Mouse (Mus musculus) gastrocnemius, adult 8-10 months (tissue): ENCODE measurements at regions not wholly inside any gene's neighbourhood (a gene's known extent, or its start where the extent isn't known, plus 50 kb on each side); places are given as distances from the start of the nearest gene placed in this dataset.

Experiments
- DNase-seq, 2 experiments: peaks; one replicate each; pipeline ENCODE4 v3.0.0; 2022; ENCODE audit warnings: low spot score in 2 of 2

DNA sequence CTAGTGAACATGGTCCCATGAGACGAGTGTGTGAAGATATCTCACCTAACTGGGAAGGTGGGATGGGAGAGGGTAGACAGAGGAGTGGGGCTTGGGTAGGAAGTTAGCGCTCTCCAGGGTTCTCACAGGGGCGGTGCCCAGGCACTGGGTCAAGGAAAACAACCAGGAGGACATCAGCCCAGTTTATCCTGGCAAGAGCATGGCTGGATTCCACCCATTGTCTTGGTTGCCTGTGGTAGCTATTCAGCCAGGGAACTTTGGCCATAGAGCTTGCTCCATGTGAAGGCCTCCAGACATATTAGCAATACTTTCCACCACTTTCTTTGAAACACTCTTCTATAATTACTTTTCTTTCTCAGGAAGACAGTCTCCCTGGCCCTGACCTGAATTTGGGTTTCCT, 131.4 kb downstream of the 1700020N01Rik start:
- DNase-seq: no peak

DNA sequence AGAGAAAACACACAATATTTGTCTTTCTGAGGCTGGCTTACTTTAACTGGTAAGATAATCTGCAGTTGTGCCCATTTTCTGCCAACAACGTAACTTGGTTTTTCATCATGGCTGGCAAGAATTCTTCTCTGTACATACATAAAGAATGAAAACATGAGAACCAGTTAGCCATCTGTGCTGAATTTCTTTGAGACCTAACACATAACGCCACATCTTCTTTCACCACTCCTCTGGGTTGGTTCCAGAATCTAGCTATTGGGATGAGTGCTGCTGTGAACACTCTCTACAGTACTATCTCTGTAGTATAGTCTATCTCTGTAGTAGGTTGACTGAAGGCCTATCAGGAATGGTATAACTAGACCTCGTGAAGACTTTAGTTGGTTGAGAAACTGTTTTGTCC, 132.1 kb downstream of the 1700020N01Rik start:
- no peak for DNase-seq

DNA sequence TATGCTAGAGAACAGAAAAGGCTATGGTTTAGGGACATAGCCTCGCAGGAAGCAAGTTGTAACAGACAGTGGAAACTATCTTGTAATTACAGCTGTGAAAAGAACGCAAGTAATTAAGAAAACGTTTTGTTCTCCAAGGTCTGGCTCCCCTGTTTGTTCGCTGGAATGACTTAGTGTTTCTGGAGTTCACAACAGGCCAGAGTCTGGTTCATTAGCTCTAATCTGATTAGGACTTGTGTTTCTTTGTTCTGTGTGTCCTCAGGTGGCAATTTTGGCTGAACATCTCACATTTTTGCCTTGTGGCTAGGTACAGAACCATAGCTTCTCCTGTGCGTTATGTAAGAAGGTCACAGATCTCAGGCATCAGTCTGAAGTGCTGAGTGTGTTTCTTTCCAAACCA, 141.7 kb upstream of the Sgk1 start:
- no peak for DNase-seq

DNA sequence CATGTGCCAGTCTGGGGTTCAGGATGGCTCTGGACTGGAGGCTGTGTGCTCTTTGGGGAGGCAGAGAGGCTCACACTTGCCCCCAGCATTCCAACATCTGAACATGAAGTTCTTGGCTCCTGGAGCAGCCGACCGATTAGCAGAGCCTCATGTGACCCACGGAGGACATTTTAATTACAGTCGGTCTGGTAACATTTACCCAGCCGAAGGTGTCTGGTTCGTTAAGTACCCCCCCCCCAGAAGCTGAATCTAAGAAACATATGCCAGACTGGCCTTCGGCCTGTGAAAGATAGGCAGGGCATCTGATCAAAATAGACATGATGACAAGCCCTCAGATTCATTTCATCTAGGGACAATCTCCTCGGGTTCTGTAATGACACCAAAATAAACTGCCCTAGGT, 140.4 kb upstream of the Sgk1 start:
- peak; percentile 50 to 69 for DNase-seq

DNA sequence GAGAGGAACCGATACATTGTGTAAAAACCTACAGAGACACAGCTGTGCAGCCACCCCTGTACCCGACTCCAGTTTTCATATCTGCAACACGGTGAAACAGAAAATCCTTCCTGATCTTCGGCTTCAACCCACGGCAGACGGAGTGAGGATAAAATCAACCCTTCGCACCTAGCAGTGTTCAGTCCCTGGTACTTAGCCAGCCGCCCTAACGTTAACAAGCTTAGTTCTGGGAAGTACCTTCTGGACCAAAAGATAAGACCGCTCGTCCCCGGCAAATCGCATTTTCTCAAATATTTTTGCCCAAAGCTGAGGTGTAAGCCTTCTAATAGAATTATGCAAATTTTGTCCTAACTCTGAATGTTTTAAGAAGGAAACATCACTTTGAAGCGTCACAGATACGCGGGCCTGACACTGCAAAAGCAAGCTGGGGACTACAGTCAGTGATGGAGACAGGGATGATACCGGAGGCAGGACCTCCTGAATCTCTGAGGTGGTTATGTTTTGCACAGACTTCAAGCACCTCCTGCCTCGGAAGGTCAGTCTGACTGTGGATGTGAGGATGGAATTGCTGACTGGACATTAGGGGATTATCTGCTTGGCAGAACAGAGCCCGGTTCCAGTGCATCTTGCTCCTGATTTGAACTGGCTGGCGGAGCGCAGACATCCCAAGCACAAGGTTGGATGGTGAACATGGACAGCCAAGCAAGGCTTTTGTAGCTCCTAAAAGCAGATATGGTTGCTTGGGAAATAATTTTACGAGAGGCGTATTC, 139.8 kb upstream of the Sgk1 start:
- peak; percentile 33 to 42 for DNase-seq

DNA sequence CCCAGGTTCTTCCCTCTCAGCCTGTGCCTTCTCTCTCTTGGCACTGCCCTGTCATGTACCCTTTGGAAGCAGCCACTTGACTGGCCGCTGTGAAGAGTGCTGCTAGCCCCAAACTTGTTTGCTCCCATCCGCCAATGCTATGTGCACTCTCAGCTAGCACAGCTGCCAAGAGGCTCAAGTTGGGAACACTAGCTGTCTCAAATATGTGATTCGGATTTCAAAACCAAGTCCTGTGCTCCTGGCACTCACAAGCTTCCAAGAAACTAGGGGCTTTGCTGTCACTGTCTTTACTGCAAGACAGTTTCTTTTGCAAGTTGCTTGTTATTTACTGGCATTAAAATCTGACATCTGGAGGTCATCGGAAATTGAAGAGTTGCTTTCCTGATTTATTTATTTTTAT, 138.6 kb upstream of the Sgk1 start:
- peak; percentile 76 to 82 for DNase-seq

DNA sequence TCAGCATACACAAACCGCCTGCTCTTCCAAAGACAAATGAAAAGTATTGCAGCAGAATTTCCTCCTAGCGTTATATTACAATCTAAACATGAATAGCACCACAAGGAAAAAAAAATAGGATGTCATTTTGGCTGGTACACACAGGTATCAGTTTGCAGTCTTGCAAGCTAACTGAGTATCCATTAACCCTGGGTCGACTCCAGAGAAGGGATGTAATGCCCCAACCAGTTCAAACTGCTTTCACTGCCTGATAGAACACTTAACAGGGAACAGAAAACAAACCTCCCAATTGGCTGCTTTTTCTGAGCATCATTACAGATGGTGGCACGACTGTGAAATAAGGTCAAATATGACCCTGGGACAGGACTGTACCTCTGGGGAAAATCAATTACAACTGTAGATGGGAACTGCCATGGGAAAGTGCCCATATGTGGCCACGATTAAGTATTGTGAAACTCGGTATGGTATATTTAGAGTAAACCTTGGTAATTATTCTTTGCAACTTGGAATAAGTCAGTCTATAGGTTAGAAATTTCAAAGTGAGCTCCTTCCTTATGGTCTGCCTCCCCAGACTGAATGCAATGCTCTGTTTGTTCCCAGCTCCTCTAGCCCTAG, 137.5 kb upstream of the Sgk1 start:
- peak; percentile 34 to 48 for DNase-seq

DNA sequence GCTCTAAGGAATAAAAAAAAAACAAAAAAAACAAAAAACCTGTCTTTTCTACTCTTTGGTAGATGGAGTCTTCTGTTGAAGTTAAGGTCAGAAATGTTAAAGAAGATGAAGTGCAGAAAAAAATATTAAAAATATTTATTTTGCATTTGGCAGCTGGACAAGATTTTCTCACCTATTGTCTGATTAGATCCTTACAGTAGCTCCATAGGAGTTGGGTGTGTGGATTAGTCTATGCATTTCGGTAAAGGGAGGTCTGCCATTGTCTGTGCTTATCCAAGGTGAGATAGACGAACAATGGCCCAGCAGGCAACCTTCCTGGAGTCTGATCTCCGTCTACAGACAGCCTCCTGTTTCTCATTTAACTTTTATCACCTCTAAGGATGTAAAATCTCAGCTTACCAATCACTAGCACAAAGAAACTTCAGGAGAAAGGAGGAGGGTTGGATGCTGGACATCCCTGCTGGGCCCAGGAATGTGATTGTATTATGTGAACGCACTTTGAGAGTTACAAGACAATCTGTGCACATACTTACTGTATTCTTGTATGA, 136.0 kb upstream of the Sgk1 start:
- no peak for DNase-seq

DNA sequence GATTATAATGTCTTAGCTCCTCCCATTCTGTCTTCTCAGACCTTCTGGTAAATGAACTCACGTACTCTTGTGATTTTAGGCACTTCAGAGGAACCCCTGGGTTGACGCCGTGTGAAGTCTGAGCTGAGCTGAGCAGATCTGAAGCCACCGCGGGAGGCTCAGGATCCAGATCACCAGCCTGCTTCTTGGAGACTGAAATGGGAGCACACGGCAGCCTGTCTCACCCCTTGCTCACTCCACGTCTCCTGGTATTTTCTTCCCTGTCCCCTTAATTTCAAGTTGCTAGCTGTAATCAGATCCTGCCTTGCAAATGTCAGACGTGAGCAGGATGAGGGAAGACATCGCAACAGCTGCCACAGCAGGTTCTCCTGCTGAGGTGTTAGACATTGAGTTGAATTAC, 135.3 kb upstream of the Sgk1 start:
- DNase-seq: peak; percentile 29 to 45

DNA sequence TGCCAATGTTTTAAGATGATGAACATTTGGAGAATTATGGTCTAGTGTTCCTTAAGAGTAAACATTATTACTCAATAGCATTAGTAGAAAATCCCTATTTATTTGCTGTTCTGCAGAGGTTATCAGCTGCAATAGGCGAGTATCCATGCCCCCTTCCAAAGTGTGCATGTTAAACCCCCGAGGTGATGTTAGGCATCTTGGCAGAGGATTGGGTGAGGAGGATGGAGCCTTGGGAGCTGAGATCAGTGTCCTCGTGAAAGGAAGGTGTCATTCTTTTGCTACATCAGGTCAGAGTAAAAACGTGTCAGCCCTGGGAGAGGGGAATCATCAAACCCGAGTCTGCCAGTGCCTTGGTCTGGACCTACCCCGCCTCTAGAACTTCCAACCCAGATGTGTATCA, 130.7 kb upstream of the Sgk1 start:
- no peak for DNase-seq

DNA sequence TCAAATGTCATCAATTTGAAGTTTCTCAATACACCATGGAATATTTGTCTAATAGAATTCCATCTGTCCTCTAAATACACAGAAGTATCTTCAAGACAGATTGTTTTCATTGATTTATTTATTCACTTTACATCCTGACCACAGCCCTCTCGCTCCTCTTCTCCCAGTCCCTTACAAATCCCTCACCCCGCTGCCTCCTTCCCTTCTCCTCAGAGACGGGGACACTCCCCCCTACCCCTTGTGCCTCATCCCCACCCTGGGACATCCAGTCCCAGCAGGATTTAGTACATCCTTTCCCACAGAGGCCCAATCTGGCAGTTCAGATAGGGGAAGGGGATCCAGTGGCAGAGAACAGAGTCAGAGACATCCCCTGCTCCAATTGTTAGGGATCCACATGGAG, 129.6 kb upstream of the Sgk1 start:
- DNase-seq: no peak

DNA sequence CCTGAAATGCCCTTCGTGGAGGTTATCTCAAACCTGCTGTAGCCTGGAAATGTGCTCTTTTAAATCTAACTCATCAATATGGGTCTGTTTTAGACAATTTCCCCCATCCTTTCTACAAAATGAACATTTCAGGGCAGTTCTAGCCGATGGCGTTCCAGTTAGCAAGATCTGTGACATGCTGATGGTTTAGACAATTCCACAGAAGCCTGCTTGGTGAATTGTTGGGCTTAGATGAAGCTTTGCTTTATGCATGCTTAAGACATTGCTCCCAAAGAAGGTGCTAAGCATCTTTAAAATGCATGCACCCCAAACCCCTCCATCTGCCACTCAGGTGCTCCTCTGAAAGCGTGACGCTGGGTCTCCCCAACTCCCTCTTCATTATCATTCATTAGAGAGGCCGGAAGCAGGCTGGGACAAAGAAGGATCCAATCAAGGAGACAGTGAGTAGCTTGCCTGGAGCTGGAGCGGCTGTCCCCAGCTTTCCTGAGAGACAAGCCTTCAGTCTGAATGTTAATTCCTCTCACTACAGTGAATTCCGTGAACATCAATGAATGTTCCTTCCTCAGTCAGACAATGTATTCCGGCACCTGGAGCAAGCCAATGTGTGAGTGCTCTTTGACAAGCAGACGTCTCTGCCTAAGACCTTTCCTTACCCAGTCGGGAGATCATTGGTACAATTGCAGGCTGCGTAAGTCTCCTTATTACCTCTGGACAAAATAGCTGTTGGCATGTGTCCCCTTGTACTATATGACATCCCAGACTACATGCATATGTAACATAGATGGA, 127.0 kb upstream of the Sgk1 start:
- no peak for DNase-seq

DNA sequence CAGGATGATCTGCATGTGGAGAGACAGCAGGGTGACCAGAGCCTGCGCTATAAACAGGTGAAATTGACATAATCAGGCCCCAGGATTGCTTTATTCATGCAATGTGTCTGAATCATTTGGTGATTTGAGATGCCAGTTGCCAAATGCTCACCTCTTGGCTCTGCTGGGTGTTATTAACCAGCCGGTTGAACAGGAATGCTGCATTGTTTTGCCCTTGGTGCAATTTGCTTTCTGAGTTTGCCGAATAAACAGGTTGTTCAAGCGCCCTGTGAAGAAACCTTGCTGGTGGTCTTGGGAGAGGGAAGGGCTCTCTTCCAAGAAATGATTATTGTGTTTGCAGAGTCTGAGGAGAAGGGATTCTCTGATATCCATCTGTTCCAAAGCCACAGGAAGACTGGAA, 126.3 kb upstream of the Sgk1 start:
- no peak for DNase-seq

DNA sequence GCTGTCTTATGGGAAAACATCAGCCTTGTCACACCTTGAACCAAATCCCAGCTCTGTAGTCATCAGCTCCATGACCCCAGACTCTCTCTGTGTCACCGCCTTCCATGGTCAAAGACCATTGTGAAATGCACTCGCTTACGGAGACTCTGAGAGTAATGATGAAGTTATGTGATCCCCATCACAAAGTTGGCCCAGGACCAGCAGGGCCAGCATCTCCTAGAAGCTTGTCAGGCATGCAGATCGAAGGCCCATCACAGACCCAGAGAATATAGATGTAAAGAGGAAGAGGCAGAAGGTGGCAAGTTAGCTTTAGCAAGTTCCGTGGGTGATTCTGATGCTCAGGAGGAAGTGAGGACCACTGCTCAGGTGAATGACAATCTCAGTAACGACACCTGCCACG, 125.2 kb upstream of the Sgk1 start:
- DNase-seq: no peak

DNA sequence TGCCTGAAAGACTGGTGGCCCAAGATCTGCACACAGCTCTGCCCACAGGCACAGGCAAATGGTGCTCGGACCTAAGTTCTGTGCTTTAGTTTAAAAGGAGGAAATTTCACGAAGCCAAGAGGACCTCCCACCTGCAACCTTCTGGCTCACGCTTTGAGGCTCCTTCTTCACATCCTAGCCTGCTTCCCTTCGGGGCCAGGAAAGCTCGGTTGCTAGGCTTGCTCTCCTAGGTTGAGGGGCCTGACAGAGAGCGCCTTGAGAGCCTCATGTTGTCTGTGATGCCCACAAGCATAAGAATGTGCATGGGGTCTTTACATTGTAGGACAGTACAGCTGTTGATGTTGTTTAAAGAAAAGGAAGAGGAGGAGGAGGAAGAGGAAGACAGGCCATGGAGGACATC, 123.9 kb upstream of the Sgk1 start:
- no peak for DNase-seq

DNA sequence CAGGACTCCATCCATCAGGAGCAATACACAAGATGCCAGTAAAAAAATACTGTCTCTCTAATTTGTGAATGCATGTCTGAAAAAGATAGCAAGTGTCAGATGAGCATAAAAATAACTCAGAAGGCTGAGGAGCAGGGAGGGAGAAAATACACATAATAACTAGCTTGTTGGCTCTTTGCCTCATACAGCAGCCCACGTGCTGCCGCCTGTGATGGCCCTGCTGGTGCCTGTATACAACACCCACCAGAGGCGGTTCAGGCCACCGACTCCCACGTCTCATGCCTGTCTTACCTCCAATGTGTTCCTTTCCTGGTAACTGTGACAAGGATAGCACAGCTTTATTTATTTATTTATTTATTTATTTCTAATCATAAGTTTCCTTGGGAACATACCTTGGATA, 119.5 kb upstream of the Sgk1 start:
- no peak for DNase-seq

DNA sequence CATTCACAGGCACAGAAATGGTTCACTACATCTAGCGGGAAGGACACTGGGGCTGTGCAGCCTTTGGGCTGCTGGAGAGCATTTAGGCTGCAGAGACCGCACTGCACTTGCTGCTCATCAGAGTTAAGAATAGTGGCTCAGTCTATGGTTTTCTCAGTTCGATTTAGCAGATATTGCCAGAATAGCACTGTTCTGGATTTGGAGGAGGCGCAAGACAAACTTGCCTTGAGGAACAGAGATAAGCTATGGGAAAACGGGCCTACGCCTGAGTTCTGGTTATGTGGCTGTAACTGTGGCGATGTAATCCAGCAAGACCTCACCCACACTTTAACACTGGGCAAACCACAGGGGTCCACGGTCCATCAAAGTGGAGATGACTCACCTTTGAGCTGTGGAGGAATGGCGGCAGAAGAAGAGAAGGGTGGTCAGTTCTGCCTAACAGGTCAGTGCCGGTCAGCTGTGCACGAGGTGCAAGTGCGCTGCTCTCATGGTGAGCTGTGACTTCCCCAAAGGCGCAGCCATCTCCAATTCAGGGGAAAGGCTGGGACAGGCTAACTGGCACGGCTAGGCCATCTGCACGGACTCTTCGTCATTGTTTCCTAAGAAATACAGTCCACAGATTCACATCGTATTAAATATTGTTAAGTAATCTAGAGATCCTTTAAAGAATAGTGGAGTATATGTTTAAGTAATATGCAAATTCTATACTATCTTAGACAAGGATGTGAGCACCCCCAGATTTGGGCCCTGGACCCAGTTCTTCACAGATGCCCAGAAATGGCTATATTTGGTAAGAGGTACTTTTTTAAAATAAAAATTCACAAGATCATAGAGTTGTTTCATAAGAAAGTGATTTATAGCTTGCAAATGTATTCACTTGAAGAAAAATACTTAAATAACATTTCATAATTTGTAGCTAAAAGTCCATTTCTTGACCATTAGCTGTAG, 118.7 kb upstream of the Sgk1 start:
- no peak for DNase-seq

DNA sequence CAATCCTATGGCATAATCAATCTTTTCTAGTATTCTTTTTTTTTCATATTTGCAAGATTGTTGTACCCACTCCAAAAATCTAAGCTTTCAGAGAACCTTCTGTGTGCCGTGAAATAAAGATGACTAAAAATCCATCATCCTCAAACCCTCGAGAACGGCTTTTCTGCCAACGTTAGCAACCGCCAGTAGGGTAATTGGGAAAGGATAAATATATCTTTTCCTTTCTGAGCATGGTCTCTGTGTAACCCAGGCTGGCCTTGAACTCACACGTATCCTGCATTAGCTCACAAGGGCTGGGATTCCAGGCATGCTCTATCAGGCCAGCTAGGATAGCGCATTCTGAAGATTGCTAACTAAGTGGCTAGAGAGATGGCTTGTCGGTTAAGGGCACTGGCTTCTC, 117.9 kb upstream of the Sgk1 start:
- DNase-seq: no peak

DNA sequence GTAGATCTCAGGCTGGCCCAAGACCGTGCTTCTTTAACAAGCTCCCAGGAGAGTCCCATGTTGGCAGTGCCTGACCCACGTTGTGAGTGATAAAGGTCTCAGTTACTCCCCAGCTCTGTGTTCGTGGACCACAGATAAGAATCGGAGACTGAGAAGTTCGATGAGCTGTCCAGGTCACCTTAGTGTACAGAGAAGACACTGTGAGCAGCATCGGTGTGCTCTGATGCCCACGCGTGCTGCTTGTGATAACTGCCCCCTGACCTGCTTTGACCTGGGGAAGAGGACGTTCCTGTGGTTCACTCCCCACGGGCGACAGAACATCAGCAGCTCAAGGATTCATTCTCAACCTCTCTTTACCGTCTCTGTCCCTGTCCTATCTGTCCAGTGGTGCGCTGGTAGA, 117.1 kb upstream of the Sgk1 start:
- DNase-seq: no peak

DNA sequence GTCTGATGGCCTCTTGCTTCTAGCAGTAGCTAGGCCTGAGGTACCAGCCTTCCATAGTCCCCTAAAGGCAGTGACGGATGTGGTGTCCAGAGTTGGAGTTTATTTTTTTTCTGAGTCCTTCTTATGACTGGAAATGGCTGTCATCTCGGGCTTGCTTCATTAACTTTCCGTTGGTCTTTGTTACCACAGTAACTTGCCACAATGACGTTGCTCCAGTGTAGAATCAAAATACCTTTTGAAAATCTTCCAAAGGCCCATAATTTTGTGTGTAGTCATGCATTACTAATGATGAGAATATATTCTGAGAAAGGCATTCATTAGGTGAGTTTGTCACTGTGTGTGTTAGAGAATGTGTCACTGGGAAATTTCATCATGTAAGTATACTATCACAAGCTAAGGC, 108.4 kb upstream of the Sgk1 start:
- no peak for DNase-seq

DNA sequence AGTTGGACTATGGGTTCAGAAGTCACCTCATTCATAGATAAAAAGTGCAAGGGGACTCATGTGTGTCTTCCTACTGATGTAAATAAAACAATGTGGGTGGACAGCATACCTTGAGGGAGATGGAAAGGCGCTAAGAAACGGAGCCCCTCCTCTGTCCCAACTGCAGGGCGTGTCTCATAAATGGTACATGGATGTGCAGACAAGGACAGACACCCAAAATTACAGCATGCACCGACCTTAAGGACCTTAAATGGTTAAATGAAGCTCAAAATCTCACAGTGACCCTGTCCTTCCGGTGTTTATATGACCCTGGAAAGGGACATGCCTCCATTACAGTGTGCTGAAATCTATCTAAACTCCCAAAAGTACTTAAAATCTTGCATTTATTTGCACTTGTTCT, 106.5 kb upstream of the Sgk1 start:
- DNase-seq: no peak
